Mouse (Mus musculus) ovary, postnatal 14 days (tissue): ENCODE measurements around the gene 1700066M21Rik.

Experiments used
- DNase-seq: peaks from one replicate; pipeline ENCODE4 v3.0.0; 2022; ENCODE audit warnings: low spot score

The 1700066M21Rik gene

GRCm38 (mm10) chr1:57392417-57392816, 15.0 kb downstream of the 1700066M21Rik start:
- DNase-seq: no peak

GRCm38 (mm10) chr1:57394051-57394450, 16.6 kb downstream of the 1700066M21Rik start:
- peak; percentile 30 for DNase-seq

GRCm38 (mm10) chr1:57400321-57400720, 22.9 kb downstream of the 1700066M21Rik start:
- DNase-seq: no peak

GRCm38 (mm10) chr1:57400877-57401276, 23.5 kb downstream of the 1700066M21Rik start:
- DNase-seq: no peak

GRCm38 (mm10) chr1:57402116-57402515, 24.7 kb downstream of the 1700066M21Rik start:
- DNase-seq: no peak

GRCm38 (mm10) chr1:57406187-57407151, 29.0 kb downstream of the 1700066M21Rik start, which contains the start of the genes Maip1 and Tyw5:
Maip1 (plus strand) TSS chr1:57406328.
Tyw5 (minus strand) TSS chr1:57407101.
- peak; percentile 79 for DNase-seq

GRCm38 (mm10) chr1:57408994-57409393, 31.6 kb downstream of the 1700066M21Rik start:
- no peak for DNase-seq

- DNase-seq: no peak
These were observed 36.0 kb downstream of the 1700066M21Rik start for GRCm38 (mm10) chr1:57413397-57413796.

- DNase-seq: no peak
These were observed 46.3 kb downstream of the 1700066M21Rik start for GRCm38 (mm10) chr1:57423696-57424095.

- DNase-seq: peak; percentile 84
These were observed 51.2 kb downstream of the 1700066M21Rik start for GRCm38 (mm10) chr1:57428368-57429308.

GRCm38 (mm10) chr1:57429786-57430483, 52.5 kb downstream of the 1700066M21Rik start:
- no peak for DNase-seq

- DNase-seq: no peak
These were observed 55.7 kb downstream of the 1700066M21Rik start for GRCm38 (mm10) chr1:57433141-57433540.
